In the genomic region with DNA sequence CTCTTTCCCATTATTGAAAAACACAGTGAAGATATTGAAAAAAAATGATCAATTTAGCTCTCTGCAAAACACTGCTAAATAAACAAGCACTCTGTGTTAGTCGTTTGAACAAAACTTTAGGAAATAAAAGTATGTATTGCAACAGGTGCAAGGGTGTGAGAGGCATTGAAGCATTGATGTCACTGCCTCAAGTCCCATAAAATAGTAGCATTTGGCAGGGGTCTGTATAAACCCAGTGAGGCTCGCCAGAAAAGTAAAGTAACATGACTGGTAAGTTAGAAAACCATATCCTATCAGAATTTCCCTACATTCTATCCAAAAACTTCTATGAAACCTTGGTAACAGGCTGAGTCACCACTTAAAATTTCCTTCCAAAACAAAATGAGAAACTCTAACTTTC, we compare ENCODE assay signal across 22 mouse cellular contexts.
"Had no signal": no experiment of that assay in that cellular context is flagged by ENCODE, and none has a peak within 500 bp of the region (broad histone marks: within the 10 kb centered on the region; RNA-seq: fewer than 3 reads in every experiment).

No protein-coding gene starts in this region.

- H3K4me3 ChIP-seq: gastrocnemius, adult 2 months; heart, embryonic 10.5 days; heart, embryonic 12.5 days; hindbrain, embryonic 10.5 days; hindbrain, embryonic 13.5 days; hindbrain, embryonic 15.5 days; intestine, embryonic 15.5 days; layer of hippocampus, adult 2 months; left cerebral cortex, adult 2 months; limb, embryonic 13.5 days; liver, embryonic 12.5 days had no signal

- H3K4me2 ChIP-seq: heart, embryonic 12.5 days; hindbrain, embryonic 13.5 days; hindbrain, embryonic 15.5 days; intestine, embryonic 15.5 days; limb, embryonic 13.5 days; liver, embryonic 12.5 days had no signal

- DNase-seq: gastrocnemius, adult 2 months; gastrocnemius, postnatal 10 days; gastrocnemius, postnatal 25 days; heart, postnatal 4 days; kidney, adult 18-20 months; kidney, adult 8-10 months; kidney, postnatal 10 days; kidney, postnatal 25 days; kidney, postnatal 4 days had no signal

- H3K9ac ChIP-seq: heart, embryonic 12.5 days; hindbrain, embryonic 13.5 days; hindbrain, embryonic 15.5 days; intestine, embryonic 15.5 days; limb, embryonic 13.5 days; liver, embryonic 12.5 days; liver, embryonic 14.5 days had no signal

- ATAC-seq: inflammation-experienced regulatory T-cells, adult 6 months; intestine, embryonic 15.5 days; intestine, postnatal 0 days; liver, embryonic 12.5 days had no signal

- H3K27ac ChIP-seq: gastrocnemius, adult 2 months; heart, embryonic 10.5 days; hindbrain, embryonic 10.5 days; hindbrain, embryonic 13.5 days; hindbrain, embryonic 15.5 days; intestine, embryonic 15.5 days; layer of hippocampus, adult 2 months; left cerebral cortex, adult 2 months; limb, embryonic 13.5 days; liver, embryonic 12.5 days; liver, embryonic 14.5 days had no signal

- H3K4me1 ChIP-seq: heart, embryonic 10.5 days; heart, embryonic 12.5 days; hindbrain, embryonic 10.5 days; hindbrain, embryonic 13.5 days; hindbrain, embryonic 15.5 days; intestine, embryonic 15.5 days; liver, embryonic 12.5 days had no signal

- H3K36me3 ChIP-seq: heart, embryonic 10.5 days; heart, embryonic 12.5 days; hindbrain, embryonic 10.5 days; hindbrain, embryonic 13.5 days; hindbrain, embryonic 15.5 days; intestine, embryonic 15.5 days; limb, embryonic 13.5 days; liver, embryonic 12.5 days had no signal

- H3K9me3 ChIP-seq: heart, embryonic 10.5 days; heart, embryonic 12.5 days; hindbrain, embryonic 10.5 days; hindbrain, embryonic 13.5 days; hindbrain, embryonic 15.5 days; intestine, embryonic 15.5 days; limb, embryonic 13.5 days; liver, embryonic 12.5 days had no signal

- H3K27me3 ChIP-seq: heart, embryonic 12.5 days; hindbrain, embryonic 13.5 days; hindbrain, embryonic 15.5 days; intestine, embryonic 15.5 days; limb, embryonic 13.5 days; liver, embryonic 12.5 days had no signal
